Mouse (Mus musculus) limb, embryonic 11.5 days (tissue): ENCODE results near the gene B230307C23Rik. TPM values are rescaled to one million over a fixed set of nuclear protein-coding genes. Genes with fewer than 3 reads are reported as not detected.

ENCODE experiments used
- ATAC-seq: fragments of 200-750 bp; cut with Nextera tagmentation; 2 replicates; pipeline ENCODE4 v1.8.0; 2017; ENCODE audit warnings: low read depth; ENCODE audit not compliant: insufficient number of reproducible peaks, low FRiP score, low TSS enrichment
- DNase-seq: peaks from one replicate; pipeline ENCODE4 v3.0.0-alpha.2; 2015; ENCODE audit warnings: low spot score
- H3K27ac ChIP-seq: fragments of 300-500 bp; sonication (generic); replicated peaks from 2 replicates; pipeline ENCODE4 v1.5.1; 2014; ENCODE audit warnings: low read depth, mild to moderate bottlenecking, low read length
- H3K27me3 ChIP-seq: fragments of 300-500 bp; sonication (generic); 2 replicates; pipeline ENCODE4 v1.6.1; 2014; ENCODE audit warnings: mild to moderate bottlenecking, low read length, mixed read lengths; ENCODE audit not compliant: control insufficient read depth, insufficient read depth
- H3K36me3 ChIP-seq: fragments of 300-500 bp; sonication (generic); 2 replicates; pipeline ENCODE4 v1.6.1; 2014; ENCODE audit warnings: mild to moderate bottlenecking, low read length, moderate library complexity, mixed read lengths; ENCODE audit not compliant: control insufficient read depth, insufficient read depth
- H3K4me1 ChIP-seq: fragments of 300-500 bp; sonication (generic); 2 replicates; pipeline ENCODE4 v1.6.1; 2014; ENCODE audit warnings: low read length, mixed read lengths; ENCODE audit not compliant: control insufficient read depth, insufficient read depth
- H3K4me2 ChIP-seq: fragments of 300-500 bp; sonication (generic); 2 replicates; pipeline ENCODE4 v1.6.1; 2014; ENCODE audit warnings: low read depth, mild to moderate bottlenecking, moderate library complexity; ENCODE audit not compliant: severe bottlenecking
- H3K4me3 ChIP-seq: fragments of 300-500 bp; sonication (generic); 2 replicates; pipeline ENCODE4 v1.5.1; 2014; ENCODE audit warnings: low read depth, low read length
- H3K9ac ChIP-seq: fragments of 300-500 bp; sonication (generic); 2 replicates; pipeline ENCODE4 v1.6.1; 2014; ENCODE audit warnings: mild to moderate bottlenecking, low read length
- H3K9me3 ChIP-seq: fragments of 300-500 bp; sonication (generic); 2 replicates; pipeline ENCODE4 v1.6.1; 2016; ENCODE audit warnings: low read length; ENCODE audit not compliant: control insufficient read depth
- WGBS: fragments of 180-500 bp; shearing (Covaris S2); extraction: QIAGEN DNeasy Blood & Tissue Kit; methylation state at CpG from one replicate; pipeline ENCODE4 v1.1.7; 2014; 5-methylcytosine and 5-hydroxymethylcytosine counted together
- polyA plus RNA-seq: library from polyadenylated mRNA; unstranded; fragments of >200 nt; fragmentation: Nextera tagmentation; extraction: Ambion mirVana; gene quantifications from 2 replicates; pipeline ENCODE4 v1.2.1, GENCODE M21; 2014

B230307C23Rik gene
- polyA plus RNA-seq, 1 experiment from 2014 or later, result 19.2 TPM

- Histone ChIP-seq H3K4me3 (no peak overlapping the region), H3K27ac (no peak overlapping the region), H3K36me3 (no peaks in the 10 kb centered on the region), H3K9ac (no peak overlapping the region), H3K27me3 (no peaks in the 10 kb centered on the region), H3K4me1 (0 out of 2 replicates have a peak, but pooled peaks cover 5% of the 10 kb centered on the region), H3K9me3 (no peaks in the 10 kb centered on the region), H3K4me2 (no peak overlapping the region)
- DNase-seq (no peak), ATAC-seq (no peak)
Observed at GRCm38 (mm10) chr16:97958401-97958973, 38.6 kb upstream of the B230307C23Rik start.

DNA sequence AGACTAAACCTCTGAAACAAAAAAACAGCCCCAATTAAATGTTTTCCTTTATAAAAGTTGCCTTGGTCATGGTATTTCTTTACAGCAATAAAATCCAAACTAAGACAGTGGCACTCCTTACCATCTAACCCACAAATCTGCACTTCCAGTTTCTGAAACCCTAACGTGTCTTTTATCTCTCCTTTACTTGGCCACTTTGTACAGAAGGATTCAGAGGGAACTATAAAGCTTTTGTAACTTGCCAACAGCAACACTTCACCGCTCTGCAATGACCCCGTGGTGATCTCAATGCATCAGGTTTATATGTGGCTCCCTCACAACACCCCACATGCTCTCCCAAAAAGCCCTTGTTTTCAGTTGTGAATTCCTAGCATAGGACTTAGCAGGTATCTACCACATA is 36.8 kb upstream of the B230307C23Rik start:
- H3K27ac ChIP-seq, result no peak overlapping the region
- no peaks in the 10 kb centered on the region for H3K36me3 ChIP-seq
- DNase-seq (no peak), ATAC-seq (no peak)
- no peaks in the 10 kb centered on the region for H3K9me3 ChIP-seq
- no peak overlapping the region for H3K4me3 ChIP-seq
- no peak overlapping the region for H3K9ac ChIP-seq
- no peak overlapping the region for H3K4me2 ChIP-seq
- H3K4me1 ChIP-seq, result 0 out of 2 replicates have a peak, but pooled peaks cover 5% of the 10 kb centered on the region
- 94% methylated on average over 3 of the region's 3 CpGs for WGBS
- no peaks in the 10 kb centered on the region for H3K27me3 ChIP-seq

DNA sequence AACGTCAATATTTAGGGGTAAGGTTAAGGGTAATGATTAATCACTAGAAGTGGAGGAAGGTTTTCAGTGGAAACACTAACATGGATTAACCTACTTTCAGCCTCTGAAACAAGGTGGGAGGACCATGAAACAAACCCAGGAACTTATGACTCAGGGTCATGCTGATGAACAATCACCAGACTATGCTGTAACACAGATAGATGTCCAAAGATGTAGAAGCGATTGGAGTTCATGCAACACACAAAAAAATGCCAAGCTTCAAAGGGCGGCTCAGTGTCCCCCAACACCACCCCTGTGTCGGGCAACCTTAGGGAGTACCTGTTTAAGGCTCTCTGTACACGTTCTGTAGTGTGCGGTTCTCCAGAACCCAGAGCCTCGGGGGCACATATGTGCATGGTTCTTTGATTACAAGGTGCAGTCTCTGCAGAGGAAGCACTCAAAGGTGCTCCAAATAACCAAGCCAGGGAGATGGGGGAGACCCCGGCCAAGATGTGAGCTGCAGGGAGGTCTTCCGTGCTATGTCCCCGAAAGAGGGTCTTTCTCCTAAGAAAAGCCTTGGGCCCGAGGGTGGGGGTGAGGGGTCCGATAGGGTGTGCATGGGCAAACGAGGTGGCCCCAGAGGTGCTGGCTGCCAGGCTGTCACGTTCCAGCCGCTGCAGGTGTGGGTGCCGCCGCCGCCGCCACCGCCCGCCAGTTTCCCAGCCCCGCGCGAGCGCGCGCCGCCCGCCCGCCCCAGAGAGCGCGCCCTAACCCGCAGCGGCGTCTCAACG is 35.5 kb upstream of the B230307C23Rik start:
- Histone ChIP-seq H3K27me3 (no peaks in the 10 kb centered on the region), H3K4me2 (peak overlapping the region; percentile 91), H3K9me3 (no peaks in the 10 kb centered on the region), H3K4me3 (peak overlapping the region; percentile 73), H3K36me3 (no peaks in the 10 kb centered on the region), H3K4me1 (0 out of 2 replicates have a peak, but pooled peaks cover 5% of the 10 kb centered on the region), H3K9ac (peak overlapping the region; percentile 83), H3K27ac (peak overlapping the region; percentile 89; the same call in 1 of the 2 replicates)
- WGBS, result 10% methylated on average over 36 of the region's 36 CpGs
- ATAC-seq, result peak; percentile 33
- DNase-seq, result no peak

DNA sequence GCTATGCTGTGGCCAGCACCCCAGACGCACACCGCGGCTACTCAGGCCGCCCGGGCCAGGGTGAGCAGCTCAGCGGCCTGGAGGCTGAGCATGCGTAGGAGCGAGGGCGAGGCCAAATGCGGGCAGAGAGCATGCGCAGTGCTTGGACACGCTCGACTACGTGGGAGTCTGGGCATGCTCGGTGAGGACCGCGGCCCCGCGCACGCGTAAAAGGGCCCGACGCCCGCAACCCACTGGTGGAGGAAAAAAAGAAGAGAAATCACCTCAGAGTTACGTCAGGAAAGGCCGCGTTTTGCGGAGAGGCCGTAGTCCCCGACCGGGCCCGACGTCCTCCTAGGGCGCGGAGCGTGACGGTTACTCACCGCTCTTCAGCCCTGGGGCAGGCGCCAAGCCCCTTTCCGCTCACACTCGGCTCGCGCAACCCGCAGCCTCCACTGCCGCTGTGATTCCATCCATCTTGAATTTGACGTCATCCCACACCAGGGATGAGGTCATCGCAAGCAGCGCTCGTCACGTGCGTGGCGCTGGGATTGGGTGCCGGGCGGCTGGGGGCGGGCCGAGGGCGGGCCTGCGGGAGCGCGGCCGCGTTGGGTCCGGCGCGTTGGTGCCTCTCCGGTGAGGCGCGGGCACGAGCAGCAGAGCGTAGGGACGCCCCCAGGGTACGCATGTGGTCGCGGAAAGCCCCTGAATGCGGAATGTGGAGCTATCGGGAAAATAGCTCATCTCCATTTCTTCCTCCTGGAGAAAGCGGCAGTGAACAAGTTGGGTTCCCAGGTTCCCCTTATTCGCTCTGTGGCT is 34.8 kb upstream of the B230307C23Rik start, which contains the start of the genes C2cd2 and Zbtb21:
C2cd2 (minus strand) TSS at position 448 of the 798 bp plus-strand sequence.
Zbtb21 (minus strand) TSS at position 472 of the 798 bp plus-strand sequence.
- H3K27me3 ChIP-seq, result no peaks in the 10 kb centered on the region
- DNase-seq, result peak; percentile 95
- peak within 1 kb of the TSS; percentile 83 for H3K9ac ChIP-seq
- peak; percentile 99 for ATAC-seq
- under 1% methylated on average over 77 of the region's 78 CpGs for WGBS
- H3K27ac ChIP-seq, result peak within 1 kb of the TSS; percentile 89
- peak within 1 kb of the TSS; percentile 91 for H3K4me2 ChIP-seq
- H3K9me3 ChIP-seq, result no peaks in the 10 kb centered on the region
- no peaks in the 10 kb centered on the region for H3K36me3 ChIP-seq
- 0 out of 2 replicates have a peak, but pooled peaks cover 5% of the 10 kb centered on the region for H3K4me1 ChIP-seq
- peak within 1 kb of the TSS; percentile 73 for H3K4me3 ChIP-seq

DNA sequence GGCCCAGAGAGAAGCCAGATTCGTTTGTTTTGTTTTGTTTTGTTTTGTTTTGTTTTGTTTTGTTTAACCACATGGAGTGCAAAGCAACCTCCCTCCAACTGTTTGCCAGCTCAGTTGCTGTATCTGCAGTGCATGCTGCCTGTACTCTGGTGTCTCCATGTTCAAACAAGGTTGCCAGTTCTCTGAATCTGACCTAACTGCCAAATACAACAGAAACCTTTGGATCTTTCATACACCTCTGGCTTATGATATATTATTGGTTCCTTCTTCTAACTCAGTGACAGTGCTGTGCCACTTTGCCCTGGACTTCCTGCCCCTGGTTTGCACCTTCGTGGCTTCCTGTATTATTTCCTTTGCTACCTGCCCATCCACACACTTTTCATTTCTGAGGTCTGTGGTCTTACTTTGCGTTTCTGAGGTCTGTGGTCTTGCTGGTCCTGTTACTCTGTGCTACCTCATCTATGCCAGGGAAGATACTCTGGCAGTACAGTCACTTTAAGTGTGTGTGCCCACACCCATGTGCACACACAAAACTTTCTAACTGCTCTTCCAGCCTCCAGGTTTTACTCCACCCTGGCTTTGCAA is 33.1 kb upstream of the B230307C23Rik start:
- DNase-seq, result no peak
- 88% methylated on average over 3 of the region's 3 CpGs for WGBS
- 0 out of 2 replicates have a peak, but pooled peaks cover 5% of the 10 kb centered on the region for H3K4me1 ChIP-seq

GRCm38 (mm10) chr16:97977277-97977676 is 19.8 kb upstream of the B230307C23Rik start:
- Histone ChIP-seq H3K36me3 (no peaks in the 10 kb centered on the region), H3K9ac (no peak overlapping the region), H3K27ac (no peak overlapping the region), H3K4me1 (no peaks in the 10 kb centered on the region), H3K4me3 (no peak overlapping the region), H3K27me3 (no peaks in the 10 kb centered on the region), H3K4me2 (no peak overlapping the region), H3K9me3 (no peaks in the 10 kb centered on the region)
- DNase-seq, result no peak
- no peak for ATAC-seq
- 87% methylated on average over 1 of the region's 1 CpGs for WGBS

More for the DNA sequence above, 33.1 kb upstream of the B230307C23Rik start:
- Histone ChIP-seq H3K9me3 (no peaks in the 10 kb centered on the region), H3K36me3 (no peaks in the 10 kb centered on the region), H3K9ac (no peak overlapping the region), H3K27ac (no peak overlapping the region), H3K27me3 (no peaks in the 10 kb centered on the region), H3K4me2 (no peak overlapping the region), H3K4me3 (no peak overlapping the region)
- no peak for ATAC-seq

DNA sequence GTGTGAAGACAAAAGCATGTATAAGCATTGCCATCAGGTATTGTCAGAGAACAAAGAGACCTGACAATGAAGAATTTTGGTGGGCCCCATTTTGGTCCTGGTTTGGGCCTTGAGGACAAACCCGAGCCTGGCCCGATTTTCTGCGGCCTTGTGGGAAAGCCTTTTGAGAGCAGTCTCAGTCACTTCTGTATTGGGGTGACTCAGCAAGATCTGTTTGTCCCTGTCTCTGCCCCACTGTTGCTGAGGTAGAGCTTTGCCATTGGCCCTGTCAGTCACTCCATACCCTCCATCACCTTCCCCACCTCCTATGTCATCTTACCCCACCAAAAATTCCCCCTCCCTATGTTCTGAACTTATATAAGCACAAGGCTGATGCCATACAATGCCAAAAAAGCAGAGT is 19.4 kb upstream of the B230307C23Rik start:
- ATAC-seq (no peak), DNase-seq (no peak)
- Histone ChIP-seq H3K27ac (no peak overlapping the region), H3K4me3 (no peak overlapping the region), H3K27me3 (no peaks in the 10 kb centered on the region), H3K9ac (no peak overlapping the region), H3K4me1 (no peaks in the 10 kb centered on the region), H3K36me3 (no peaks in the 10 kb centered on the region), H3K9me3 (no peaks in the 10 kb centered on the region), H3K4me2 (no peak overlapping the region)
- WGBS, result 85% methylated on average over 3 of the region's 3 CpGs

- no peak overlapping the region for H3K4me3 ChIP-seq
- WGBS, result 88% methylated on average over 1 of the region's 1 CpGs
- no peak overlapping the region for H3K27ac ChIP-seq
- H3K4me2 ChIP-seq, result no peak overlapping the region
- DNase-seq (no peak), ATAC-seq (no peak)
- no peaks in the 10 kb centered on the region for H3K27me3 ChIP-seq
- no peak overlapping the region for H3K9ac ChIP-seq
- H3K36me3 ChIP-seq, result no peaks in the 10 kb centered on the region
- H3K4me1 ChIP-seq, result no peaks in the 10 kb centered on the region
- H3K9me3 ChIP-seq, result no peaks in the 10 kb centered on the region
Observed at GRCm38 (mm10) chr16:97981362-97981761, 15.8 kb upstream of the B230307C23Rik start.
